In the genomic region with DNA sequence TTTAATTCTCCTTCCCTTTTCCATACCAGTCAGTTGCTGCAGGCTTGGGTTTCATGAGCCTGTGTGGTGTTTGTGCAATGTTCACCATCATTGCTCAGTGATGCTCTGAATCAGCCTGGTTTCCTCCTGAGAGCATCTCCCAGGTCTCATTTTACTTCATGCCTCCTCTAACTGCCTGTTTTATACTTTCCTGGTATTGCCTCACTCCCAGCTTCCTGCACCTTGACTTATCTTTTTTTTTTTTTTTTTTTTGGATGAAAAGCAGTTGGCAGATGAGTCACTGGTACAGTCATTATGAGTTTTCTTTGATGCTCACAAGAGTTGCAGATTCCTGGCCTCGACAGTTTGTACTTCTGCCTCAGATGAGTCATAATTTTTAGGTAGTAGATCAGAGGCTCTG, we compare ENCODE assay signal across 15 mouse cellular contexts.
A peak's percentile ranks its signal among the peaks of the same experiment; 100 is the strongest.
DNase-seq lines count a peak whose midpoint lies in the region; ATAC-seq and TF ChIP-seq lines count a peak whose summit lies in the region.
"Had no signal": no experiment of that assay in that cellular context is flagged by ENCODE, and none has a peak within 500 bp of the region (broad histone marks: within the 10 kb centered on the region; RNA-seq: fewer than 3 reads in every experiment).

No protein-coding gene starts in this region.

- no peaks in the 10 kb centered on the region for H3K4me1 ChIP-seq in forebrain, embryonic 13.5 days
- H3K4me1 ChIP-seq in lung, postnatal 0 days (ENCODE audit: insufficient read depth, low read depth, low read length) = no peaks in the 10 kb centered on the region
- H3K4me1 ChIP-seq: hindbrain, embryonic 13.5 days had no signal

- no peak for TF ChIP-seq CTCF in lung, postnatal 0 days (IDR thresholded peaks at IDR 0.05)

- TF ChIP-seq EP300 in lung, postnatal 0 days (IDR thresholded peaks at IDR 0.05) = no peak

- 81% methylated on average over 1 of the region's 1 CpGs for WGBS in forebrain, embryonic 13.5 days
- WGBS in lung, postnatal 0 days = 32% methylated on average over 1 of the region's 1 CpGs

- H3K27me3 ChIP-seq in forebrain, embryonic 13.5 days = no peaks in the 10 kb centered on the region
- H3K27me3 ChIP-seq in lung, postnatal 0 days (replicated peaks; ENCODE audit: insufficient read depth, low read length) = no peaks in the 10 kb centered on the region
- H3K27me3 ChIP-seq: hindbrain, embryonic 13.5 days; liver, embryonic 13.5 days had no signal

- no peak overlapping the region for H3K9ac ChIP-seq in forebrain, embryonic 13.5 days
- H3K9ac ChIP-seq in lung, postnatal 0 days (replicated peaks; ENCODE audit: low read depth) = no peak overlapping the region
- H3K9ac ChIP-seq: hindbrain, embryonic 13.5 days; liver, embryonic 13.5 days had no signal

- DNase-seq in right cerebral cortex, adult 18-20 months = peak; percentile 32
- no peak for DNase-seq in right cerebral cortex, postnatal 14 days
- DNase-seq in MEL-GATA-1-ER (ENCODE audit: extremely low read depth, low read depth) = peak; percentile 44
- no peak for DNase-seq in B cell, adult 2 months
- DNase-seq in lung, postnatal 0 days (ENCODE audit: low spot score) = no peak
- DNase-seq: cerebellum, postnatal 10 days; gastrocnemius, postnatal 25 days; kidney, adult 8-10 months; liver, embryonic 13.5 days; lung, postnatal 4 days had no signal

- no peak overlapping the region for H3K4me3 ChIP-seq in forebrain, embryonic 13.5 days
- no peak overlapping the region for H3K4me3 ChIP-seq in lung, postnatal 0 days (ENCODE audit: low read depth, low read length)
- H3K4me3 ChIP-seq: hindbrain, embryonic 13.5 days; layer of hippocampus, adult 2 months; liver, embryonic 13.5 days had no signal

- no peaks in the 10 kb centered on the region for H3K36me3 ChIP-seq in forebrain, embryonic 13.5 days (ENCODE audit: poor library complexity, severe bottlenecking)
- H3K36me3 ChIP-seq in lung, postnatal 0 days (ENCODE audit: insufficient read depth, low read length) = no peaks in the 10 kb centered on the region
- H3K36me3 ChIP-seq: hindbrain, embryonic 13.5 days; liver, embryonic 13.5 days had no signal

- no peak overlapping the region for H3K27ac ChIP-seq in forebrain, embryonic 13.5 days
- H3K27ac ChIP-seq in lung, postnatal 0 days (ENCODE audit: low read length) = no peak overlapping the region
- H3K27ac ChIP-seq: hindbrain, embryonic 13.5 days; layer of hippocampus, adult 2 months; liver, embryonic 13.5 days had no signal

- no peak overlapping the region for H3K4me2 ChIP-seq in forebrain, embryonic 13.5 days
- no peak overlapping the region for H3K4me2 ChIP-seq in lung, postnatal 0 days (replicated peaks; ENCODE audit: low read depth, low read length)
- H3K4me2 ChIP-seq: hindbrain, embryonic 13.5 days; liver, embryonic 13.5 days had no signal

- H3K9me3 ChIP-seq in forebrain, embryonic 13.5 days (replicated peaks) = no peaks in the 10 kb centered on the region
- no peaks in the 10 kb centered on the region for H3K9me3 ChIP-seq in lung, postnatal 0 days (ENCODE audit: low read length)
- H3K9me3 ChIP-seq: hindbrain, embryonic 13.5 days; liver, embryonic 13.5 days had no signal

- ATAC-seq in granulocyte monocyte progenitor cell, adult 5-6 weeks (replicated peaks; ENCODE audit: poor library complexity, severe bottlenecking) = peak; percentile 66
- ATAC-seq in forebrain, embryonic 13.5 days = no peak
- no peak for ATAC-seq in lung, postnatal 0 days
- ATAC-seq: midbrain, embryonic 16.5 days had no signal

Comparison
In these comparisons a context has a peak if more than half of its experiments do, and no peak if none do; other contexts are left out.
1. DNase-seq: peak in right cerebral cortex, adult 18-20 months (single experiment) and MEL-GATA-1-ER (single experiment); none in right cerebral cortex, postnatal 14 days (single experiment), B cell, adult 2 months (0 of 2) and lung, postnatal 0 days (single experiment).